Mouse (Mus musculus): ENCODE results near the gene Pan2. TPM values are rescaled to one million over a fixed set of nuclear protein-coding genes. Genes with fewer than 3 reads are reported as not detected.
"Not testable (repeated sequence)": the region's sequence is repeated elsewhere in the genome, so short reads cannot be mapped to it uniquely, and the experiment has no call there.

The Pan2 gene
- polyA plus RNA-seq (2012; rRNA removed): 38.4 and 47.4 TPM in 2 replicates

DNA sequence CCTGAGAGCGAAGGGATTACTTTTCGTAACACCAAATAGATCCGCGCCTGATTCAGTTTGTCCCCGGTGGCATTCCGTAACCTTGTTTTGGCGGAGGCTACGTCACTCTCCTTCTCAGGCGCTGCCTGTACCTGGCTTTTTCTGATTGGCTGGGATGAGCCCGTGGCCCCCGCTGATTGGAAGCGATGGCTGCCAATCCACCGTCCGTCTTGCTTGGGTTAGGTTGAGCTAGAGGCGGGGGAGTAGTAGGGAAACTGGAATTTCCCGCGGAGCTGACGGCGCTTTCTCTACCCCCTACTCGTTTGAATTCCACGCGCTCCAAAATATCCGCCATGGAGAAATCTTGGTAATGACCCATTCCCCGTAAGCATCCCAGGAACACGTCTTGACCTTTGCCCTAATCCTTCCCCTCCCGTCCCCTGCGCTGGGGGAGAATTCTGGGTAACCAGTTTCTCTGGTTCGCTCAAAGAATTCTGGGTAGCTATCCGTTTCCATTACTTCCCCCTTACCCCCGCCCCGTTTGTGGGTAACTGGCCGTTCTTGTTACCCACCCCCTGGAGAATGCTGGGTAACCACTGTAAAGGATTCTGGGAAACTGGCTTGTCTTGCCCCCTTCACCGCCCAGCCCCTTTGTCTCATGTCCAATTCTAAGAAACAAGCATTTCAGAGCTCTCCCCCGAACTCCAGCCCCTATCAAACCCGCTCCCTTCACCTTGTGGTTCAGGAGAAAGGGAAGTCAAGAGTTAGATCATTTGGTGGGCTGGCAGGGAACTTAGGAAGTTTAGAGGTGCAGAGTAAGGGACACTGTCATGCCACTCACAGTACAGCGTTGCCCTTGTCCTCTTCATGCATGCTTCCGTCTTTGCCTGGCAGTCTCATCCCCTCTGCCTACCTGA, at the start of gene Pan2:
TSS of gene Pan2 (plus strand) at position 210 of the 896 bp plus-strand sequence.
- DNase-seq (ENCODE audit: low read depth): peak; percentile 100
- TF ChIP-seq CTCF (IDR thresholded peaks at IDR 0.05; ENCODE audit: borderline replicate concordance, extremely low read depth, insufficient read depth, insufficient read length): no peak
- TF ChIP-seq POLR2A (IDR thresholded peaks at IDR 0.05; ENCODE audit: borderline replicate concordance, extremely low read depth, insufficient read depth, insufficient read length, poor library complexity, severe bottlenecking): 0 out of 2 replicates have a peak, but pooled peaks have one; percentile 39

DNA sequence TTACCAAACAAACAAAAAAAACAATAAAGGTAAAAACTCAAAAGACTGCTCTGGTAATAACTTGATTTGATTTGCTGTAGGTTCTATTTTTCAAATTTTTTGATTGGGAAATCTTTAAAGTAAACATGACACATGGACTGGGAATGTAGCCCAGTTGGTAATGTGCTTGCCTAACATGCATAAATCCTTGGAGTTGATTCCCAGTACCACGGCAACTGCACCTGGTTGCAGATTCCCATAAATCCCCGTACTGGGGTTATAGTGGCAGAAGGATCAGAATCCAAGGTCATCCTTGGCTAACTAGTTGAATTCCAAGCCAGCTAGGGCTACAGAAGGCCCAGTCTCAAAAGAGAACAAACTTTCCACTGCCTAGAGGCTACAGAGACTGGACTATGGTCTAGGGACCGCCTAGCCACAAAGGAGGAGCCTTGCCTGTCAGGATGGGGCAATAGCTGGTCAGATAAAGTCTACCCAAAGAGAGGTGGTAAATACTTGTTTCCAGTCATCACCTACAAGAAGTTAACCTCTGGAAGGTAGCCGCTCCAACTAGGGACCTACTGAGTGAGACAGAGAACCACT, 49.4 kb upstream of the Pan2 start, which contains the start of gene Apon:
TSS of gene Apon (plus strand) at position 420 of the 579 bp plus-strand sequence.
- DNase-seq (ENCODE audit: low read depth): no peak

DNA sequence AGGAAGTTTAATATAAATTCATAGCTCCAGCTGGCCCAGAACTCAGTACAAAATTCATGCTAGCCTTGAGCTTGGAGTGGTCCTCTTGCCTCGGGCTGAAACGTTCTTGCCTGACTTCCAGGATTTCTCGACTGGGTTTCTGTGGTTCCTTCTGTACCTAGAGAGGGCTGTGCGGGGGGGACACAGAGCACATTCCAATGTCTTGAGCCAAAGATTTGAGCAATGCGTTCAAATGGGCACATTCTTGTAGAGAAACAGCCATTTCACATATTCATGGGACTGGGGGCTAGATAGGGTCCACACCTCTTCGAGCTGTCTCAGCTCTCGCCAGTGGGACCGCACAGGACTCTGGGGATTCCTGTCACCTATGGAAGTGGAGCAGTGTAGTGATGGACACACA, 47.2 kb upstream of the Pan2 start:
- DNase-seq (ENCODE audit: low read depth): no peak
- TF ChIP-seq POLR2A (IDR thresholded peaks at IDR 0.05; ENCODE audit: borderline replicate concordance, extremely low read depth, insufficient read depth, insufficient read length, poor library complexity, severe bottlenecking): no peak
- no peak for TF ChIP-seq CTCF (IDR thresholded peaks at IDR 0.05; ENCODE audit: borderline replicate concordance, extremely low read depth, insufficient read depth, insufficient read length)

More for the DNA sequence above, 49.4 kb upstream of the Pan2 start, which contains the start of gene Apon:
- TF ChIP-seq POLR2A (IDR thresholded peaks at IDR 0.05; ENCODE audit: borderline replicate concordance, extremely low read depth, insufficient read depth, insufficient read length, poor library complexity, severe bottlenecking) (no peak), CTCF (IDR thresholded peaks at IDR 0.05; ENCODE audit: borderline replicate concordance, extremely low read depth, insufficient read depth, insufficient read length) (no peak)

DNA sequence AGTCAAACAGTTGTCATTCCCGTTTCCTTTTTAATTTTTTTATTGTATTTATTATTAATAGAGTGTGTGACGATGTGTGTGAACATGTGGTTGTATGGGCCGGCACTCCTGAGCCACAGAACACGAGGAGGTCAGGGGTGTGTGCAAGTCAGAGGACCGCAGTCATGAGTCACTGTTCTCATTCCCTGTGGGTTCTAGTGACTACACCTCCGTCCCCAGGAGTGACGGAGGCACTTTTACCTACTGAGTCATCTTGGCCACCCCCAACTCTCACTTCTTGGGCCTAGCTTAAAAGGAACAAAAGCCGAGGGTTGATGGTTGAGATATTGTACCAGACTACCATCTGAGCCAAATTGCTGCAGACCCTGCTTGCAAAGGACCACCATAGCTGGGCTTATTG, 46.8 kb upstream of the Pan2 start:
- no peak for TF ChIP-seq CTCF (IDR thresholded peaks at IDR 0.05; ENCODE audit: borderline replicate concordance, extremely low read depth, insufficient read depth, insufficient read length)
- no peak for TF ChIP-seq POLR2A (IDR thresholded peaks at IDR 0.05; ENCODE audit: borderline replicate concordance, extremely low read depth, insufficient read depth, insufficient read length, poor library complexity, severe bottlenecking)
- no peak for DNase-seq (ENCODE audit: low read depth)

DNA sequence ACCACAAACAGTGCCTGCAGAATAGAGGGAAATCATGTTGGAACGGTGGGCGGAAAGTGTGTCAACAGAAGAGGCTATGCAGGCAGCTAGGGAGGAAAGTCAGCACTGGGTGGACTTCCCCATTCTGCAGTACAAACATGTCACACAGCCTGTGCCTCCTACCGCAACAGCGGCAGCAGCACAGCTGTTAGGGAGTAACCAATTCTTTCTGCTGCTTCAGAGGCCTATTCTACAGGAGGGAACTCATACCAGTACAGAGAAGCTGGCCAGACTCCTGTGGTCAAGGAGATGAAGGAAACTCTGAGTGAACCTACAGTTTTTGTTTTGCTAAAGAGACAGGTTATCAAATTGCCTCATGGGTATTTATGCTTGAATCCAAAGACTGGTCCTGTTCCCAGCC, 44.2 kb upstream of the Pan2 start:
- TF ChIP-seq POLR2A (IDR thresholded peaks at IDR 0.05; ENCODE audit: borderline replicate concordance, extremely low read depth, insufficient read depth, insufficient read length, poor library complexity, severe bottlenecking): no peak
- TF ChIP-seq CTCF (IDR thresholded peaks at IDR 0.05; ENCODE audit: borderline replicate concordance, extremely low read depth, insufficient read depth, insufficient read length): no peak
- DNase-seq (ENCODE audit: low read depth): no peak

DNA sequence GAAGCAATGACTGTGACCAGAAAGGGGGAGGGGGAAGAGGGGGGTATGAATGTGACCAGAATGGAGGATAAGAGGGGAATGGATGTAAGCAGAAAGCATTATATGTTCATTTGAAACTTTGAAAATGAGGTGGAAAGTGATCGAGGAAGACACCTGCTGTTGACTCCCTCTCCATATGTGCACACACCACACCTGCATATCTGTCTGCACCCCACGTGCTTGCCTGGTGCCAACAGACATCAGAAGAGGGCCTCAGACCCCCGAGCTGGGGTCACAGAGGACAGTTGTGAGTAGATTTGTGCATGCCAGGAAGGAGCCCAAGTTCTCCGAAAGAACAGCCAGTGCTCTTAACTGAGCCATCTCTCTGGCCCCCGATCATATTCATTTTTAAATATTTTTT, 43.2 kb upstream of the Pan2 start:
- TF ChIP-seq CTCF (IDR thresholded peaks at IDR 0.05; ENCODE audit: borderline replicate concordance, extremely low read depth, insufficient read depth, insufficient read length) (no peak), POLR2A (IDR thresholded peaks at IDR 0.05; ENCODE audit: borderline replicate concordance, extremely low read depth, insufficient read depth, insufficient read length, poor library complexity, severe bottlenecking) (no peak)
- DNase-seq (ENCODE audit: low read depth): no peak

DNA sequence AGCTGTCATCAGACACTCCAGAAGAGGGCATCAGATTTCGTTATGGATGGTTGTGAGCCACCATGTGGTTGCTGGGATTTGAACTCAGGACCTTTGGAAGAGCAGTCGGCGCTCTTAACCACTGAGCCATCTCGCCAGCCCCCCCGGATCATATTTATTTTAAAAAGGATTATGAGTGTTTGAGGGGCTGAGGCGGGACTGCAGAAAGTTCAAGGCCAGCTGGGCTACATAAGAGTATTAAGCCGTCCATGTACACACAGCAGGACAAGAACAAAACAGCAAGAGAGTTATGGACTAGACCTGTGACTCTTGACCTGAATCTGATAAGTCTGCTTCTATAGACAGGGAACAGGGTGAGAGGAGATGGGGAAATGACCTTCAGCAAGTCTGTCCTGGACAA, 42.8 kb upstream of the Pan2 start:
- DNase-seq (ENCODE audit: low read depth): not testable (repeated sequence)

DNA sequence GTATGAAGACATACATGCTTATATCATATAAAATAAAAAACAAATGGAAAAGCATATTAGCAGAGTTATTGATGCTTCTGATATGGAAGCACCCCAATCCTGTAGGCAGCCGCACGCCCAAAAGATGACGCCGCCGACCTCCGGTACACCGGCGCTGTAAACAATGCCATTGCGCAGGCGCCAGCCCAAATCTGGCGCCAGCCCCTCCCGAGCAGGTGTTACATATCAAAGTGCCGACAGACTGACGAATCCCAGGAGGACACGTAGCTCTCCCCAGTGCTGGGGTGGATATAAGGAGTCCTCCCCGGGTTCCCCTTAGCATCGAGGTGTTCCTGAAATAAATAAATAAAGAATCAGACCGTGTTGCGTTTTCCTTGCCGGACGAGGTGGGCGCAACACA, 40.8 kb upstream of the Pan2 start:
- DNase-seq (ENCODE audit: low read depth): no peak
- TF ChIP-seq CTCF (IDR thresholded peaks at IDR 0.05; ENCODE audit: borderline replicate concordance, extremely low read depth, insufficient read depth, insufficient read length): no peak
- no peak for TF ChIP-seq POLR2A (IDR thresholded peaks at IDR 0.05; ENCODE audit: borderline replicate concordance, extremely low read depth, insufficient read depth, insufficient read length, poor library complexity, severe bottlenecking)

DNA sequence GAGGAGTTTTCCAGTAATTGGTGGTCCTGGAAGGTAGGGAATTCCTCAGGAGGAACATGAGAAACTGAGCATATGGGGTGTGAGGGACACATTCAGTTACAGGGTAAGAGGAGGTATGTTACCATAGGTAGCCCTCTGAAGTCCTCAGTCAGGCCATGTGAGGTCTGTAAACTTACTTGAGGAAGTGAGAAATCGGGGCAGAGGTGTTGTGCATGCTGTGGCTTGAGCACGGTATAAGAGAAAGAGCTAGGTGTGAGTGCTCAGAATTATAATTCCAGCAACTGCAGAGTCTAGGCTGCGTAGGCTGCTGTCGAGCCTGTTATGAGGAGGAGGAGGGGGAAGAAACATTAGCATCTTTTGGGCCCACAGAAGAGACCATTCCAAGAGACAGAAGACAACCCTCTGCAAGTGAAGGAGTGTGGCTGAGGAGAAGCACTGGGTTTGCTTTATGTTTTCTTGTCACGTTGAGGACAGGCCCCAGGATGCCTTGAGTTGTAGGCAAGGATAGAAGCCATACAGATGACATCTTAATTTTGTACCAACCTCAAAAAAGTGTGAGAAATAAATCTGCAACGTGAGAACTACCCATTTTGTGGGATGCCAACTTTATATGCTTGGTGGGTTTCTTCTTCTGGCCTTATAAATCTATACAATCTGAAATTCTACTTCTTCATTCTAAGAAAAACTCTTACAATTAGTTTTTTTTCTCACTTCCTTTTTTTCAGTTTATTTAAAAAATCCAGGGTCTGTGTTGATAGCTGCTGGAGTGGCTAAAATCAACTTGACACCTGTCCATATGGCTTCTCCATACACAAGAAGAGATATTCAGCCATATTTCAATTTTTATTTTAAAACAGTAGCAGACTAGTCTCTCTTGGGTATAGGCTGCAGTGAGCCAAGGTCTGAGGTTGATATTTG, 39.5 kb upstream of the Pan2 start:
- DNase-seq (ENCODE audit: low read depth): no peak
- TF ChIP-seq POLR2A (IDR thresholded peaks at IDR 0.05; ENCODE audit: borderline replicate concordance, extremely low read depth, insufficient read depth, insufficient read length, poor library complexity, severe bottlenecking) (no peak), CTCF (IDR thresholded peaks at IDR 0.05; ENCODE audit: borderline replicate concordance, extremely low read depth, insufficient read depth, insufficient read length) (no peak)

DNA sequence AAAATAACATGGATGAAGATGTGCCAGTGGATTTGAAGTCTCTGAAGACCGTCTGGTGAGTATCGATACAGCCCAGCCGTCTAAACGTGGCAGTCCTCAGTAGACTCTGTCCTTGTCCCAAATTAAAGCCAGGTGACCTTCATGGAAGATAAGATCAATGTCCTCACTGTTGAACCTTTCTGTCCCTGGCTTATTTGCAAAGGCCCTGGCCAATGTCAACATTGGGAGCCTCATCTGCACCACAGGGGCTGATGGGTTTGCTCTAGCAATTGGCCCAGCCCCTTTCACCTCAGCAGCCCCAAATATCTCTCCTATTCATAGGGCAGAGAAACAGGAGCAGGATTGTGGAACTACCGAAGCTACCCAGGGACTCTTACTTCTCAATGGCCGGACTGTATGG, 34.8 kb upstream of the Pan2 start, which contains the start of gene Apof:
TSS of gene Apof (plus strand) at position 301 of the 400 bp plus-strand sequence.
- TF ChIP-seq CTCF (IDR thresholded peaks at IDR 0.05; ENCODE audit: borderline replicate concordance, extremely low read depth, insufficient read depth, insufficient read length): no peak
- TF ChIP-seq POLR2A (IDR thresholded peaks at IDR 0.05; ENCODE audit: borderline replicate concordance, extremely low read depth, insufficient read depth, insufficient read length, poor library complexity, severe bottlenecking): no peak
- DNase-seq (ENCODE audit: low read depth): no peak

Measured in brain, embryonic 14.5 days (tissue).